Mouse (Mus musculus): ENCODE data around the gene Ipo5.

Gene Ipo5

DNA sequence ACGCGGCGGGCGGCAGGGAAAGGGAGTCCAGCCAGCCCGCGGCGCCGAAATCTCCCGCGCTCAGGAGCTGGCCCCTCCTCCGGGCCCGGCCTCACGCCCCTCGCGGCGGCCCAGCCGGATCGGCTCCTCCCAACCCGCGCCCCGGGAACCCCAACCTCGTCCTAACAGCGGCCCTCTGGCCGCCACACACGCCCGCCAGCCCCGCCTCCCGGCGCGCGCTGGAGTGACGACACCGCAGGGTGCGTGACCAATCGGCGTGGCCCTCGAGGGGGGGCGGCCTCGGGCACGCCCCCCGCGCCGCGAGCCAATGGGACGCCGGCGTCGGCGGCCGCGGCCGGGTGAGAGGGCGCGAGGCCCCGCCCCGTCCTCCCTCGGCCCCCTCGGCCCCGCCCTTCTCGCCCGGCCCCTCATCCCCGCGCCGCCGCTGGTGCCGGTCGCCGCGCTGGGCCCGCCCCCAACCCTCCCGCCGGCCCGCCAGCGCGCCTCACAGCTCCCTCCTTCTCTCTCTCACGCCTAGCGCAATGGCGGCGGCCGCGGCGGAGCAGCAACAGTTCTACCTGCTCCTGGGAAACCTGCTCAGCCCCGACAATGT, at the start of gene Ipo5:
TSS of gene Ipo5 (plus strand) at position 492 of the 592 bp plus-strand sequence.
- in situ Hi-C loops (cut with MboI; ENCODE audit: low sequenced_read_pairs): no loop called here

DNA sequence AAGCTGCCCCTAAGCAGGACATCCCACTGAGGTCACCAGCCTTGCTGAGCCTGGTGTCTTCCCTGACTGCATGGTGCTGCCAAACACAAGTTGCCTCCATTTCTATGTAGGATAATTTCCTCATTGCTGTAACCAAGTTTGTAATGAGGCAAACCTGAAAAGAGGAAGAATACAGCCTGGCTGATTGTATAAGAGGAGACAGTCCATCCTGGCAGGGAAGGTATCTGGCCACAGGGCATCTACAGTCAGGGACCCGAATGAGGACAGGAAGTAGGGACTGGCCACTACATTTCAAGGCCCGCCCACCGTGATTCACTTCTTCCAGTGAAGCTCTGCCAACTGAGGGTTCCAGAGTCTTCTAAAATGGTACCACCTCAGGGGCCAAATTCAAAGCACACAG, 47.8 kb upstream of the Ipo5 start:
- in situ Hi-C loops (cut with MboI; ENCODE audit: low sequenced_read_pairs): no loop called here

DNA sequence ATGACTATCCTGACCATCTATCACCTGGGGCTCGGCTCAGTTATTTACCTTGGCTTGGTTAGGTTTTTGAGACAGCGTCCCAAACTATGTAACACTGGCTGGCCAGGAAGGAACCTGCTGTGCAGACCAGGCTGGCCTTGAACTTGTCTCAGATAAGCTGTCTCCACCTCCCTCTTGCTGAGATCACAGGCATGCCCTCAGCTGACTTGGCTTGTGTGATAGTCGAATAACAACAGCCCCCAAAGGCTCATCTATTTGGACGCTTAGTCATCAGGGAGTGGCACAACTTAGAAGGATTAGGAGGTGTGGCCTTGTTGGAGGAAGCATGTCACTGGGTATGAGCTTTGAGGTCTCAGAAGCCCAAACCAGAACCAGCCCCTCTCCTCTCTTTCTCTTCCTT, 46.1 kb upstream of the Ipo5 start:
- in situ Hi-C loops (cut with MboI; ENCODE audit: low sequenced_read_pairs): no loop called here

DNA sequence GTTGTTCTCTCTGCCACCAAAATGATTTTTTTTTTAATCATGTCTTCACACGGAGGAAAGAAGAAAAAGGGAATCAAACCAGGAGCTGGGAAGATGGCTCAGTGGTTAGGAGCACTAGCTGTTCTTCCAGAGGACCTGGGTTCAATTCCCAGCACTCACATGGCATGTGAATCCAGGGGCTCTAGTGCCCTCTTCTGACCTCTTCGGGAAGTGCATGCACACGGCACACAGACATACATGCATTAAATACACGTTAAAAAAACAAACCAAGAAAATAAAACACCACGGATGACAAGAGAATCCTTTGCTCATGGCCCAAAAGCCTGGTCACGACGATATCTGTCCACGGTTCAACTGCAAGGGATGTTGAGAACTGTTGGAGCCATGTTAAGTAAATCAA, 44.5 kb upstream of the Ipo5 start:
- in situ Hi-C loops (cut with MboI; ENCODE audit: low sequenced_read_pairs): no loop called here

DNA sequence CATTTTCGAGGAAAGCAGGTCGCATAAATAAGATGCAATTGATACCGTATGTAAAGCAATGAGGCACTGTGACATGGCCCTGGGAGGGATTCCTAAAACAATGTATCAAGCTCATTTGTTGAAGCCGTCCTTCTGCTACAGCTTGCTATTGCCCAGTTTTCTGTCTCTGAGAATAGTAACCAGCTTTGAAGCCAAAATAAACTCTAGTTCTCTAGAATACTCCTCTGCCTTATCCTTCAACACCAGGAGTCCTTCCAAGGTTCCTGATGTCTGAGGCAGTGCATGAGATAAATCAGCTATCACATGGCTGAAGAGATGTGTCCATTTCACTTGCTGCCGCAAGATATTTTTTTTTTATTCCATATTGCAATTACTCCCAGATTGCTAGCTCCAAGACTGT, 43.9 kb upstream of the Ipo5 start:
- in situ Hi-C loops (cut with MboI; ENCODE audit: low sequenced_read_pairs): no loop called here

DNA sequence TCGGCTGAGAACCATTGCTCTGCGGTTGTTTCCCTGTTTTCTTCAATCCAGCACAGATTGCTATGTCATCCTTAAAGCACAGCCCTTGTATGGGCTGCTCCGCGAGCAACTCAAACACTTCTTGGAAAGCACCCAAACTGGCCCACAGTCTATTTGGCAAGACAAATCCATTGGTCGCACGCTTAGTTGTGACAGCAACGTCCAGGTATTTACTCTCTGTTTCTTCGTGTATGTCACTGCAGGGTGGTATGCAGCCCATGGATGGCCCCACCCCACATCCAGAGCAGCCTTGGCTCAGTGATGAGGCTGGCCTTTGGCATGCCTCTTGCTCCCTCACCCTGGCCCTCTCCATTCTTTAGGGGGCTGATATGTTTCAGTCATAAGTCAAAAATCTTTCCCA, 42.5 kb upstream of the Ipo5 start:
- in situ Hi-C loops (cut with MboI; ENCODE audit: low sequenced_read_pairs): no loop called here

DNA sequence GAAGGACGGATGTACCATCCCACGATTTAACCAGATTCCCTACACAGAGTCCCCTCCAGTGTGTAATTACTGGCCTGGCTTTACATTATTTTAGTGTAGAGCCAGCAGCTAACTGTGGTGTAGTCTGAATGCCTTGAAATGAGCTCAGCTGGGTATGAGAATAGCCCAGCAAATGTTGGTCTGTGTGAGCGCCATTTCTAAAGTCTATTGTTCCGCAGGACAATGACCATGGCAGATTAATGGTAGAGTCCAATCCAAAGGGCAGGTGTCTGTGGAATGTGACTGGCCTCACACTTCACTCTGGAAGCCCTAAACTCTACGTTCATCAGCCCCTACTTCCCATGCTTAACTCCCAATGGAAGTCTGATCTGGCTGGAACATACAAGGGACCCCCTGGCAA, 40.3 kb upstream of the Ipo5 start:
- in situ Hi-C loops (cut with MboI; ENCODE audit: low sequenced_read_pairs): no loop called here

DNA sequence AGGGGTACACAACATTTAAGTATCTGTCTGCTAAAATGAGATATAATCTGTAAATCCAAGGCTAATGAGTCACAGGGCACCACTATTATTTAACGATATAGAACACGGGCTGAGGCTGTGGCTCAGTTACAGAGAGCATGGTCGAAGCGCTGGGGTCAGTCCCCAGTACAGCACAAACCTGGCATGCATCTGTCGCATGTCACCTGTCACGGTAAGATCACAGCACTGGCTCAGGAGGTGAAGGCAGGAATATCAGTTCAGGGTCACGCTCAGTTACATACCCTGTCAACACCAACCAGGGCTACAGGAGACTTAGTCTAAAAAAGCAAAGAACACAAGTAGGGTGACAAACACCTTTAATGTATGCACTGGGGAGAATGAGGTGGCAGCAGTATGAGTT, 36.6 kb upstream of the Ipo5 start:
- in situ Hi-C loops (cut with MboI; ENCODE audit: low sequenced_read_pairs): no loop called here

DNA sequence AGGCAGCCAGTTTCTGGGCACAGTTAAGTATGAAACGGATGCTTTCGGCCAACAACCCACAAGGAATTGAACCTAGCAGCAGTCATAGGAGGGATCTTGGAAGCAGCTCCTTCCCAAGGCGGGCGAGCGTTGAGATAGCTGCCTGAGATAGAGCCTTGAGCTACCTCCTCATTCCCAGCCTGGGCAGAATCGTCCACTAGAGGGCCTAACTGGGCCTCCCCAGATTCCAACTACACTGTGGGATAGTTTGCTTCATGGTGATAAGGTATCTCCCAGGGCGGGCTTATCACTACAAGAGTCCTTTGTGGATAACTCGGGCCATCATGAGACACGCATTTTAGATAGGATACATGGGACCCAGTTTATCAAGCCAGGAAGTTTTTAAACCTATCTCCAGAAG, 35.9 kb upstream of the Ipo5 start:
- in situ Hi-C loops (cut with MboI; ENCODE audit: low sequenced_read_pairs): no loop called here

DNA sequence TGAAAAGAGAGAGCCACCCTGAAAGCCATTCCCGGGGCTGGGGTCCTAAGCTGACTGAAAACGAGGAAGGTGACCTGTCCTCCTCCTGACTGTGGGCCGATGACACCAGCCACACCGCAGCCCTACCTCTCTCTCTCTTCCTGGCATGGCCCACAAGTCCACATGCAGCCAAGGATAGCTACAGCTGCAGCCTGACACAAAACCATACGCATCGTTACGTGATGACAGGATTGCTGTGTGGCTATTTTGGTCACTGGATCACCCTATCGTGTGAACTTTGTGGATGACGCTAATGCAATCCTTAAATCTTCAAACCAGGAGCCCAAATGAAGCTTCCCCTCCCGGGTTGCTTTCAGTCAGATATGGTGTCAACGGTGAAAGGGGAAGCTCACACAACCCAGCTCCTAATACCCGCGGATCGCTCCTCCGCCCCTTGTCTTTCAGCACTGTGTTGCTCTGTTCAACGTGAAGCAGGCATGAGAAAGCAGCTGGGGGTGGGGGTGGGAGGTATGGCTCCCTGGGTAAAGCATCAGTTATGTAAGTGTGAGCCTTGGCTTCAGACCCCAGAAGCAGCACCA, 35.1 kb upstream of the Ipo5 start:
- in situ Hi-C loops (cut with MboI; ENCODE audit: low sequenced_read_pairs): no loop called here

DNA sequence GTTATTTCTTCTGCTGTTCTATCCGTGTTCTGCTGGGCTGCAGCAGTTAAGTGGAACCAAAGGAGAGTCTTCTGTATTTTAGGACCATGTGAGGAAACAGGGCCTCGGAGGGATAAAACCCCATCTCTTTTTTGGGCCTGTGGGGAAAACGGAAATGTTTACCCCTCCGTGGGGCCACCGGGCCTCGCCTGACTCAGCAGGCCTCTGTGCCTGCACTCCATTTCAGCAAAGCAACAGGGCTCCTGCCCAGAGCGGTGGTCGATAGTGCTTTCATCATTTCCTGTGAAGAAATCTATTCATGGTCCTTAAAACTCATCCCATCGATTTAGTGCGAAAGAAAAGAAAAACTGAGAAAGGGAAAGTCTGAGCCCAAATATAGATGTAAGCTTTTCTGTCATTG, 33.9 kb upstream of the Ipo5 start:
- in situ Hi-C loops (cut with MboI; ENCODE audit: low sequenced_read_pairs): no loop called here

DNA sequence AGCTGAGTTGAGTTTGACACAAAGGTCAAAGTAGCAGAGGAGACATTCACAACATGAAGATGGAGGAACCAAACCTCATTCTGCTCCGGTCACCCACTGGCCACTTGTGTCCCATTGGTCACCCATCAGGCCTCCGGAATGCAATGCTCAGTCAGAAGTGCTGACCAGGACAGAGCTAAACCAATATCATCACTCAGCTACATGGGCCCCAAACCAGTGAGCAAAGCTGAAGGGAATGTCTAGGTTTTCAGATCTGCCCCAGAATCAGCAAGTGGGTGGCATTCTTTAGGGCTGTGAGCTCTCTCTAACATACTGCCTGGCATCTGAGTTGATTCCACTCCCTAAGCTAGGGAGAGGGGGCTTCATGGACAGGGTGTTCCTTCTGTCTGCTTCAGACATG, 32.0 kb upstream of the Ipo5 start:
- in situ Hi-C loops (cut with MboI; ENCODE audit: low sequenced_read_pairs): no loop called here

DNA sequence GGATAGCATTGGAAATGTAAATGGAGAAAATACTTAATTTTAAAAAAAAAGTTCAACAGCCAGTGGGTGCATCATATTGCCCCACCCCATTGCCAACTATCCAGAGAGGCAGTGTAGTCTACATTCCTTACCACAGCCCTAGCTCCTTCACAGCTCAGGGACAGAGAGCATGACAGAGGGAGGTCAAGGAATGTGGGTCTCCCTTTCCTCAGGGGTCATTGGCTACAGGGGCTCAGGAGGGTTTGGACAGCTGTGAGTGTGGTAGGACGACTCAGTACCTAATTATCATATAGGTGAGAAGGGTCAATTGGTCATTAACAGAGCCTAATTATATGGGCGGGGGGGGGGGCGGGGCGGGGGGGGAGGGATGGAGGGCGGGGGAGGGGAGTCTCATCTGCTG, 30.4 kb upstream of the Ipo5 start:
- in situ Hi-C loops (cut with MboI; ENCODE audit: low sequenced_read_pairs): no loop called here

DNA sequence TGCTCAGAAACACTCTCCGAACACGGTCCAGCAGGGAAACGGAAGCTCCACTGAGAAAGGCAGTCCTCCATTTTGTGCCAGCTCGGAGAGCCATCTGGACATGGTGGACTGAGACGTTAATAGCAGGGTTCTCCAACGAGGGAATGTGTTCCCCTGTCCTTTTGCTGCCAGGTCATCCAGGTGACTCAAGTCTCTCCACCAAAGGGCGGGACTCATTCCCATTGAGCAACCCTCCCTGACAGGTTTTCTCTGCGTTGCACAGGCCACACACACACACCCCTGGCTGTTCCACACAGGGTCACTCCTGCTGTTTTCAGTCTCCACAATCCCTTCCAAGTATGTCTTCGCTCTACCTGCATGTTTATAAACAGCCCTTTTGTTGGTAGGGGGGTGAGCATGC, 30.0 kb upstream of the Ipo5 start:
- in situ Hi-C loops (cut with MboI; ENCODE audit: low sequenced_read_pairs): no loop called here

DNA sequence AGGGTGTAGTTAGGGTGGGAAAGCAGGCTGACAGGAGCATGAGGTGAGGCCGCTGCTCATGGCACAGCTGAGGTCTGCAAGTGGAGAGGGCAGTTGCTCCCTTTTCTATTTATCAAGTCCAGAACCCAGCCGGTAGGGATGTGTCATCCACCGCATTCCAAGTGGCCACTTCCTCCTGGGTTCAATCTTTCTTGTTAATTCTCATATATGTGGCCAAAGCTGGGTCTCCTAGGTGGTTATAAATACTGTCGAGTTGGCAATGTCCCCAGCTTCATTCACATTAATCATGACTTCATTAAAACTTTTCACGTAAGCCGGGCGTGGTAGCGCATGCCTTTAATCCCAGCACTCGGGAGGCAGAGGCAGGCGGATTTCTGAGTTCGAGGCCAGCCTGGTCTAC, 22.3 kb upstream of the Ipo5 start:
- in situ Hi-C loops (cut with MboI; ENCODE audit: low sequenced_read_pairs): no loop called here

DNA sequence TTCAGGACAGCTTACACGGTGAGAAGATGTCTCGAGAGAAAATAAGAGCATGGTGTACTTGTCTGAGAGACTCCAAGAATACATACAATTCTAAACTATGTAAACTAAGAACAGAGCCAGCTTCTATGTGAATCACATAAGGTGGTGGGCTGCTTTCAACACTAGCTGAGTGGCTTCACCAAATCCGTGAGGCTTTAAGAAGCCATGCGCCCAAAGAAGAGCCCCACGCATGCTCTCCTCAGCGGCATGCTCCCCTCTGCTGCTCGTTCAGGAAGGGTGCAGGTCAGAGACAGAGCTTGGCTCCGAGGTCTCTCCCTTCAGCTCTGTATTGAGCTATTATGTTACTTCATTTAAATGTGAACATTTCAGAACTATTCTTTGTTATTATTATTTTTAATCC, 18.7 kb upstream of the Ipo5 start:
- in situ Hi-C loops (cut with MboI; ENCODE audit: low sequenced_read_pairs): no loop called here

DNA sequence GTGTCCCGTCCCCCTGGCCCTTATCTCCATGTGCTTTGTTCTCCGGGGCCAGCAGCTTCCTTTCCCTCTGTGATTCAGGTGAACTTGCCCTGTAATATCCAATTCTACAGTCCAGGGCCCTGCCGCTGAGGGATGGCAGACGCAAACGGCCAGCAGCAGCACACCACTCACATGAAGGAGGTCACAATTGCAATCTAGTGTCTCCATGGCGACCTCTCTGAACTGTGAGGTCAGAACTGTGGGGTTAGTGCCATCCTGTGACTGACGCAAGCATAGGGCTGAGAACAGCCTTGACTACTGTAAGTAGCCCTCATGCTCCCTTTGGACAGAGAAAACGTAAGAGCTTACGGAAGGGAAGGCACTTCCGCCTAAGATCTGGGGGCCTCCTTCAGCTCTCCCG, 14.4 kb upstream of the Ipo5 start:
- in situ Hi-C loops (cut with MboI; ENCODE audit: low sequenced_read_pairs): no loop called here

DNA sequence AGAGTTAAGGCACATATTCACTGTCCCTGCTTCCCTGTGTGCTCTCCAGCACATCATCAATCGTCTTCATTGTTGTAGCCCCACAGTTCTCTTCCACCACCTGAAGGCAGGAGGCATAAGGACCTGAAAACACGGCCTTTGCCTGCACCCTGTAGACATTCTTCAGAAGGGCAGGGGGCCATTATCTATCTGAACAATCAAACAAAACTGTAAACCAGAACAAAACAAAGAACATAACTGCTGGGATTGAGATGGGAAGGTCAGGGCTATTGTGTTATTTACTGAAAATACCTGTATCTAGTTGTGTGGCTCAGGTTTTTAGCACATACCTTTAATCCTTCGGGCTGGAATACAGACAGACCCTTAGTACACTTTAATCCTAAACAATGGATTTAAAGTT, 12.1 kb upstream of the Ipo5 start:
- in situ Hi-C loops (cut with MboI; ENCODE audit: low sequenced_read_pairs): no loop called here

DNA sequence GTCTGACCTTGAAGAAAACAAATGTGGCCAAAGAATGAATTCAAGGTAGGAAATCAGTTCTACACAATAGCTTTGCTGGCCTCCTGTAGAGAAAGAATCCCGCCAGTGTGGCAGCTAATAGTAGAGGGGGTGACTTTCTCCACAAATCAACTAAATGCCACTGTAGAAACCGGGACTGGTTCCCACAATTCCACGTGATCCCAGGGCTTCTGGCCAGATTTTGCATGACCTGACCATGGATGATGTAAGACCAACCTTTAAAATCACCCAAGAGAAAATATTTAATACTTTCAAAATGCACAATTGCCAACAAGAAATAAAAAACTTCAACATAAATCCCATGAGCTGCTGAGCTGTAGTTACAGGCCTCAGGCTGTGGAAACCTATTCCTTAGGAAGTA, 1.6 kb upstream of the Ipo5 start:
- in situ Hi-C loops (cut with MboI; ENCODE audit: low sequenced_read_pairs): no loop called here

DNA sequence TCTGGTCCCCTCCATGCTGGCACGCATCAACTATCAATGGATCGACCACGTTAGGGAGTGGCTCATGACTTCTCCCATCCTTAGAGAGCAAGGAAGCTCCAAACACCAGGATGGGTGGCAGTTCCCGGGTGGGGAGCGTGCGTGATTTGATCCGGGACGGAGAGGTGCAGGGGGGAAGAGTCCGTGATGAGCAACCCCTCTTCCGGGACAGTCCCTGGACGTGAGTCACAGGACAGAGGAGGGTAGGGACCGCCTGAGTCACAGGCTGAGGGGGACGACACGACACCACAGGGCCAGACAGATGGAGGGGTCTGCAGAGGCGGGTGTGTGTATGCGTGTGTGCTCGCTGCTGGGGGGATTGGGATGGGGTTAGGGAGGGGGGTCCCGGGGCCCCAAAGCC, 704 bp upstream of the Ipo5 start:
- in situ Hi-C loops (cut with MboI; ENCODE audit: low sequenced_read_pairs): no loop called here

DNA sequence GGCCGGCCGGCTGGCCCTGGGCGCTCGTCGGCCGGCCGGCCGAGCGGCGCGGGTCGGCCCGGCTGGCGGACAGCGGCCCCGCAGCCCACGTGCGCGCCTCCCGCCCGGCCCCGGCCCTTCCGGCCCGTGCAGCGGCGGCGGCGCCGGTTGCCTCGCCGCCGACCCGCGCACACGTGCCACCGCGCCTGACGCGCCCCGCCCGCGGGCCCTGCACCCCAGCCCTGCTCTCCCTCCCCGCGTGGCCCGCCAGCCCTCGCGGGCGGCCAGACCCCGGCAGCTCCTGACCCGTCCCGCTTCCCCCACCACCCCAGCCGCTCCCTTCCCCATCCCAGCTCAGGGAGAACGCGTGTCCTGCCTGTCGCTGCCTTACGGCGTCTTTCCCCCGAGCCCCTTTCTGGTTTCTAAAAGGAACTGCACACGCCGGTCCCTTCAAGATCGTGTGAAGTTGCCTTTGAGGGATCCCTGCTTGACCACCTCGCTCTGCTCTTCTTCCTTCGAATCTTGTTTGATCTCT, 421 bp downstream of the Ipo5 start:
- in situ Hi-C loops (cut with MboI; ENCODE audit: low sequenced_read_pairs): no loop called here

DNA sequence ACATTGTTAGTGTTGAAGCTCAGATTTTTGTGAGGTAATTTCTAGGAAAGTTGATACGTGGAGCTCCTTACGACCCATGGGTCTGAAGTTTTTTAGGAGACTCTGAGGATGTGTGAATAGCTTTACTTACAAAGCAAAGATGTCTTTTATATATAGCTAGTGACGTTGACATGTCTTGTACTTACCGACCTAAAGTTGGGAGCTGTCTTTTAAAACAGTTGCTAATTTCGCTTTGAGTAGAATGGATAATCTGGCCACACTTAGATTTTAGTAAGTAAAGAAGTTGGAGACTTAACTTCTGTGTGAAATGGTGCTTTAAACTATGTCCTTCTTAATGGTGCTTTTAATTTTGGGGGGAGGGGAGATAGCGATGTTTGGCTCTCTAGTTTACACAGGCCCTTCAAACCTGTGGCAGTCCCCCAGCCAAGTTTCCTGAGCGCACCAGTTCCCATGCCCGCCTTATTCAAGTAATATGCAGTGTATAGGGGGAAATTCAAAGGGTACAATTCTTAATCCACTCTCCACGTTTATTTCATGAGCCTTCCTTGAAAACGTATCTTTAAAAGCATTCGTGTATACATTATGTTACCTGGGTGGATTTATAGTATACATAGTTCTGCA, 1.2 kb downstream of the Ipo5 start:
- in situ Hi-C loops (cut with MboI; ENCODE audit: low sequenced_read_pairs): no loop called here

DNA sequence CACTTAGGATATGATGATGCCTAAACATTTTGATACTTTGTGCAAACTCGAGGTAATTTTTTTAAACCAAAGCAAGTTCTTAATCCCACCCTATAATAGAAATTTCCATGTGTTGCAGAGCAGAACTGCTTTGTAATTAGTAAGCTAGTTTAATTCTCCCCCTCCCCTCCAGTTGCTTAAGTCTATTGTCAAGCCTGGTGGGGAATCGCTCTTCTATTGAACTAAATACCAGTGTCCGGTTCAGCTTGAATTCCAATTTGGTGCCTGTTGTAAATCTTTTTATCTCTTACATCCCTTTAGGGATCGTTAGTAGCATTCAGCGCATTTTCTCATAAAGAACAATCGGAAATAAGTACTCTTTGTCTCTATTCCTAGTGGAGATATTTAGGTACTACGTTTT, 1.9 kb downstream of the Ipo5 start:
- in situ Hi-C loops (cut with MboI; ENCODE audit: low sequenced_read_pairs): no loop called here
